Mouse (Mus musculus) layer of hippocampus, postnatal 25 days (tissue): ENCODE measurements around the gene Cd274. TPM values are rescaled to one million over a fixed set of nuclear protein-coding genes. Genes with fewer than 3 reads are reported as not detected.
A peak's percentile ranks its signal among the peaks of the same experiment; 100 is the strongest.

ENCODE experiments used
- DNase-seq, 2 experiments: peaks; one replicate each; pipeline ENCODE4 v3.0.0; 2022; ENCODE audit warnings: mixed read lengths in 2 of 2, low spot score in 1 of 2; ENCODE audit errors: extremely low spot score in 1 of 2
- total RNA-seq, 2 experiments: library from RNA; stranded (reverse); gene quantifications; 2 replicates each; pipeline ENCODE4 v1.2.3; 2021

Gene Cd274
- total RNA-seq, result 1 to 10 TPM in 1 of 2 experiments, under 1 TPM in 1; 0.96 to 1.1 TPM

GRCm38 (mm10) chr19:29366969-29367622 is at the start of gene Cd274, which contains the start of gene Plgrkt:
Gene Cd274, plus strand, starts transcription at chr19:29367455.
Gene Plgrkt, minus strand, starts transcription at chr19:29367390.
- peak in 1 of 2 experiments; percentile 18 for DNase-seq

DNA sequence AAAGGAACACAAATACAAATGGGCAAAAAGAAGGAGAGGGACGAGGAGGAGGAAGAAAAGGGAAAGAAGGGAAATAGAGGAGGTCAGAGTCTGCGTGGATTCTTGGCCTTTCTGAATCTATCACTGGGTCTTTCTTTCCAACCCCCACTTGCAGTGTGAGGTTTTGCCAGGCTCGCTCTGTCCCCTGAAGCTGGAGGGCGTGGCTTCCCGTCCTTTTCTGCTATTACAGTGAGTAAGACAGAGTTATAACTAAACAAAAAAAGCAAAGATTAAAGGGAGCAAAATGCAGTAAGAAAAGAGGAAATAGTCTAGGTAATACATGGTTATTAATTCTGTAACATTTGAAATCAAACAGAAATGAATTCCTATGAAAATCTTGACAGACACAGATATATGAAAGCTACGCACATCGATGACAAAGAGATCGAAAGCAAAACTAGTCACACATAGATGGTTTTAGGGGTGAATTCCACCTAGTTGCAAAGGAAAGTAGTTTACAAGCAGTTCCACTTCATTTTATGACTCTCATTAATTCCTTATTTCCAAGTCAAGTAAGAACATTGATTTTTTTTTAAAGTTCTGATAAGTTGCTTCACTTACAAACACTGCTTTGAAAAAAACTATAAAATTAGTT is 43.7 kb upstream of the Cd274 start:
- no peak for DNase-seq

GRCm38 (mm10) chr19:29325053-29325851 is 42.0 kb upstream of the Cd274 start, which contains the start of gene Insl6:
Gene Insl6, minus strand, starts transcription at chr19:29325356.
- peak; percentile 13 to 50 for DNase-seq

DNA sequence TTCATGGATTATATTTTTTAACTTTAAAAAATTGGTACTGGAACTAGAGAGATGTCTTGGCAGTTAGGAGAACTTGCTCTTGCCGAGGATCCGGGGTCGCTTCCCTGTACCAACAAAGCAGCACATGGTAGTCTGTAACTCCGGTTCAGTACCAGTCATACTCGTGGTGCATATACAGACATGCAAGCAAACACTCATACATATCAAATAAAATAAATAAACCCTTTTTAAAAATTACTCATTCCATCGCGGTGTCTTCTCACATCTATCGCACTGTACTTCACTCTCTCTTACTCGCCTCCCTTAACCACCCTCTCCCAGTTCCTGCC is 41.4 kb upstream of the Cd274 start:
- DNase-seq, result no peak

- no peak for DNase-seq
These were observed 40.9 kb upstream of the Cd274 start for GRCm38 (mm10) chr19:29326396-29326795.

GRCm38 (mm10) chr19:29326822-29327552 is 40.3 kb upstream of the Cd274 start:
- DNase-seq, result no peak

DNA sequence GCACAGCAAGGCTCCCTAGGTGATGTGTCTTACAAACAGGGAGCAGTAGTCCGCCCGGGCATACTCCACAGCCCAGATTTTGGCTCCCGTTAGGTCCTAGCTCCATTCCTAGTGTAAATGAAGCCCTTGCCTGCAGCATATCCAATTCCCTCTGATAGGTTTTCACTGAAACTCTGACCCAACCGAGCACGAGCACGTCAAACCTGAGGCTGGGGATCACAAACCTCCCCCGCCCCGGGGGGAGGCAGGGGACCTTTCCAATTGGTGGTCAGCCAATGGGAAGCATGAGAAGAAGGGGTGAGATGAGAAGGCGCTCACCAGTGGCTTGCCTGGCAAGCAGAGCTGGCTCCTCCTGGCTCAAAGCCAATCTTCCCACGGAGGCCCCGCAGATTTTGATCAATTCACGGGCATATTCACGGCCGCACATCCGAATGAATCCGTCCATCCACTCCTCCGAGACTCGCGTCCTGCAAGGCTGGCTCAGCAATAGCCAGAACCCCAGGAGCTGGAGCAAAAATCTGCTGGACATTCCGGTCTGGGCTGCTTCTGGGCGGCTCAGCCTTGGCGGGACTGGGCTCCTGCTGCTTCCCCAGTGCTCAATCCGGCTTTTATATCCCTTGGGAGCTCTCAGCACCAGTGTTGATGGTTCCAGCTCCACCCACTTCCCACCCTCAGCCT is 33.0 kb upstream of the Cd274 start, which contains the start of gene Rln1:
Gene Rln1, minus strand, starts transcription at position 603 of the 678 bp plus-strand sequence.
- peak; percentile 21 to 23 for DNase-seq

DNA sequence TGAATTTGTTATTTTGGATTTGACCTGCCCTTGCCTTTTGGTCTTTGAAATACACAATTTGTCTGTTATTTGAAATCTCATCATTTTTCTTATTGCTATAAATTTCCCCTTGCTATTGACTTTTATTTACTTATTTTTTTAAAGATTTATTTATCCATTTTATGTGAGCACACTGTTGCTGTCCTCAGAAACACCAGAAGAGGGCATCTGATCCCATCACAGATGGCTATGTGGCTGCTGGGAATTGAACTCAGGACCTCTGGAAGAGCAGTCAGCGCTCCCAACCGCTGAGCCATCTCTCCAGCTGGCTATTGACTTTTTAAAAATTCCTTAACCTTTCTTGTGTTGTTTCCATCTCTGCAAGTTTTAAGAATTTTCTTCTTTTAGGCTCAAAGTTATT is 30.6 kb upstream of the Cd274 start:
- no peak for DNase-seq

DNA sequence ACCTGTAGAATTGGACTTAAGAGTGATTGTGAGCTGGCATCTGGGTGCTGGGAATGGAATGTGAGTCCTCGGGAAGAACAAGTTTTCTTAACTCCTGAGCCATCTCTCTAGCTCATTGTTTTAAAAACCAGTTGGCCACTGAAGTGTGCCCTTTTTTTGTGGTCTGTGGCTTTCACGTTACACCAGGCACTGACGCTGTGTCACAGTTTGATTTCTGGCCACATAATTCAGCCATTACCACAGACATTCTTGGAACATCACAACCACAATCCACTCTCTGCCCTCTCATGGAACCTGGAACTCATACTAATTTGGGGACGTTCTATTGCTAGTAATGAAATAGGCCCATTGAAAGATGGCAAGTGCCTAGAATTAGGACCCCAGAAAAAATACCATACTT is 26.2 kb upstream of the Cd274 start:
- no peak for DNase-seq

DNA sequence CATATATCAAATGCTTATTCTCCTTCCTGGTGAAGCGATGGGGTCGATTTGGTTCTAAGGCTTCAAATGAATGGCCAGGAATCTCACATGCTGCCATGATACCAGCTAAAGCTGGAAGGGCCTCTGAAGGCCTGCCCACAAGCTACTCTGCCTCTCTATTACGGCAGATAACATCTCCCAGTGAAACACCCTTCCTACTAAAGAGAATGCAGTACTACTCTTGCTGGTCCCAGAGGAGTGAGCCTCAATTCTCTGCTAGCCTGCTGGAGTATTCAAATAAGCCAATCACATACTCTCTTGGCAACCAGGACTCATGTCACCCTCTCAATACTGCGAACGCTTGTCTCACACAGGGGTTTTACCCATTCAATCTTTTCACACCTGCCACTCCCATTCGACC is 25.0 kb upstream of the Cd274 start:
- no peak for DNase-seq

GRCm38 (mm10) chr19:29344868-29345267 is 22.4 kb upstream of the Cd274 start:
- no peak for DNase-seq

DNA sequence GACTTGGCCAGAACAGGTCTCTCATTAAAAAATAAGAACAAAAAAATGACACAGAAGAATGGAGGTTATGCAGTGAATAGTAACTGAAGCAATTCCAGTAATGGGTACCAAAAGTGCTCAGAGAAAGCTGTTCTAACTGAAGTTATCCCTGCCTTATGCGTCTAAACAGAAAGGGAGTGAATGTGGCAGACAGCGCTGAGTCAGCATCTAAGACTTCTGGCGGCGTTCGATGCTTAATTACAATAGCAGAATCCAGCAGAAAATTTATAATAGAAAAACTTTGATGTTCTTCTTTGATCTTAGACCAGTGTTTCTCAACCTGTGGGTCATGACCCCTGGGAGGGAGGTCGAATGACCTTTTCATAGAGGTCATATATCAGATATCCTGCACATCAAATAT is 21.6 kb upstream of the Cd274 start:
- no peak for DNase-seq

GRCm38 (mm10) chr19:29350991-29351390 is 16.3 kb upstream of the Cd274 start:
- no peak for DNase-seq

GRCm38 (mm10) chr19:29354895-29355877 is 12.1 kb upstream of the Cd274 start:
- DNase-seq, result peak; percentile 80 to 97

GRCm38 (mm10) chr19:29356281-29356680 is 11.0 kb upstream of the Cd274 start:
- no peak for DNase-seq

- DNase-seq, result no peak
These were observed 7.0 kb upstream of the Cd274 start for GRCm38 (mm10) chr19:29360251-29360650.

DNA sequence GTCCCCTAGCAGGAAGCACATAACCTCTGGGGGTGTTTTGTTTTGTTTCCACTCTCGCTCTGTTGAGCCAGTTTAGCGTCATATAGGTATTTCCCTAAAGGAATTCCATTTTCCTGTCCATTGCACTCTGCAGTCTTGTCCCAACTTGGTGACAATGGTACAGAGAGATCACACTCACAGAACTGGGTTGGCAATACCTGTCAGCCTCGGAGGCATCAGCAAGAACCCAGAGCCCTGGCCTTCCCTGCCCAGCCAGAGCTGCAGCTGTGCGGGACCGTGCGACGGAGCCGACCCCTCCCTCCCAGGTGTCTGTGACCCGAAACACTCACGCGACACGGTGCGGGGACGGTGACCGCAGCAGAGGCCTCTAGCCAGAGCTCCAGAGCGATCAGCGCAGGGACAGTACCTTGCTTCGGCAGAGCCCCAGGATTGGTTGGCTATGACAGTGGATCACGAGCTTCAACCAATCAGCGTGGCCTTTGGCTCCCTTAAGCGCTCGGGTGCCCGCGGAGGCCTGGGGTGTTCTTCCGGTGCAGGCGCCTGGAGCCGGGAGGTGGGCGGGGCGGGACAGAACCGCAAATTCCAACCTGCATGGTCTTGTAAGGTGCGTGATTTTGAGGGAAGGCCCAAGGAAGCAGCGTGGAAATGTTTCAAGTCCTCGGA is 5.7 kb upstream of the Cd274 start:
- DNase-seq, result peak; percentile 73 to 79

DNA sequence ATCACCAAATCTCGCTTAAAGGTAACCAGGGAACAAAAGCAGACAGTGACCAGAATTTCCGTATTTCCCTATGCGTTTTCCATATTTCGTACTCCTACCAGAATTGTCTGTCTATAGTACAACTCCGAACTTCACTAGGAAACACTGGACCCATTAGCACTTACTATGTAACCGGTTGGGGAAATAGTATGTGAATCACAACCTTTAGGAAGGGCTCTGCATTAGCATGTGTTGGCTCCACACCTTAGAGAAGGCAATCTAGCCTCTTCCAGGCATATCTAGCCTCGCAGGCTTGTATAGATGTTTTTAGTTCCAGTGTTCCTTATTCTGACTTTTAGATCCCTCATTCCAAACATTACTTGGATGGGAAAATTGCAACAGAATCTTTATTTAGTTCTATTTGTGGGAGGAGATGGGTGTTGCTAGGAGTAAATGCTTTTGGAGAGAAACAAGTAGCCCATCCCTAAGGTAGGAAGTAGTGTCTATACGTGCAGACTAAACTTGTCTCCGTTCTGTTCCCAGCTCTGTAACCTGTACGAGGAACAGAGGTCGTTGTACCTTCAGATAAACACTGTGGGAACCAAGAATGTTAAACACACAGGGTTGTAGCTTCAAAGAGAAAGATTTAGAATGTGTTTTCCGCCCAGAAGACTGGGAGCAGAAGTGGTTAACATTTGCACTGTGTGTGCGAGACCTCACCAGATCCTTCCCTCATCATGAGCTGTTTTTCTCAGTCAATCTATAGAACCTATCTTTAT is 4.9 kb upstream of the Cd274 start:
- no peak for DNase-seq
